Mouse (Mus musculus) urinary bladder, postnatal 36 days (tissue): ENCODE data around the gene Lhx1.

Experiments
- DNase-seq, 2 experiments: peaks; one replicate each; pipeline ENCODE4 v3.0.0; 2022; ENCODE audit warnings: low spot score in 2 of 2, mixed read lengths in 1 of 2

The Lhx1 gene

GRCm38 (mm10) chr11:84525421-84526274 is at the start of gene Lhx1:
Lhx1 (minus strand) TSS chr11:84525535.
- DNase-seq, result no peak

- DNase-seq, result no peak
Observed at GRCm38 (mm10) chr11:84574834-84575233, 49.5 kb upstream of the Lhx1 start.

- DNase-seq, result no peak
Observed at GRCm38 (mm10) chr11:84573637-84574036, 48.3 kb upstream of the Lhx1 start.

DNA sequence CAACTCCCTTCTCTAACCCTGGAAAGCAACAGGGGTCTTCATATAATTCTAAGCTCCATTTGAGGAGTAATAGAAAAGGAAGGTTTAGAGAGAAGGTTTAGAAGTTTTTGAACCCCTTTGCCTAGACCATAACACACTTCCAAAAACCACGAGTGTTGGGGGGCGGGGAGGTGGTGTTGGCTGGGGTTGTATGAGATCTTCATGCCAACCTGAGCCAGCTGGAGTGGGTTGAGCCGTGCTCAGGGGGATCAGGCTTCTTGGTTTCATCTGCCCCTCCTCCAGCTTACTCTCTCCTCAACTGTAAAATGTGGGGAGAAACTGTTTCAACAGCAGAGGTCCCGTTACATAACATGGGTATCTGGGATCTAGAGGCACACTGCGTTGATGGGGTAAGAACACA is 45.5 kb upstream of the Lhx1 start:
- no peak for DNase-seq

DNA sequence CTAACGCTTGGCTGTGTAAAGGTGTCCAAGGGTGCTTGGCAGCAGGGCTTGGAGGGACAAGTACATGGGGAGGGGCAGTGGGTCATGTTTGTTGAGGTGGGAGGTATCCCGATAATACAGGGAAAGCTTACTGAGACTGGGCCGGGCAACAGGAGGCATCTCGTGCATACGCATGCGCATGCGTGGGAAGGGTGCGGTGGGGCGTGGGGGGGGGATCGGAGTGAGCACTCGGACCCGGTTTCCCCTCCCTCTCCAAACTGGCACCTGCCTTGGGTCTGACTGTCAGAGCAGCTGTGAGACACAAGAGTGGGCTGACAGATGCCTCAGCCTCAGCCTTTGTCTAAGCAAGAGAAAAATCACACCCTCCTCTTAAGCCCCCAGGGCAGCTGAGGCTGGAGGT is 45.1 kb upstream of the Lhx1 start:
- DNase-seq, result no peak

DNA sequence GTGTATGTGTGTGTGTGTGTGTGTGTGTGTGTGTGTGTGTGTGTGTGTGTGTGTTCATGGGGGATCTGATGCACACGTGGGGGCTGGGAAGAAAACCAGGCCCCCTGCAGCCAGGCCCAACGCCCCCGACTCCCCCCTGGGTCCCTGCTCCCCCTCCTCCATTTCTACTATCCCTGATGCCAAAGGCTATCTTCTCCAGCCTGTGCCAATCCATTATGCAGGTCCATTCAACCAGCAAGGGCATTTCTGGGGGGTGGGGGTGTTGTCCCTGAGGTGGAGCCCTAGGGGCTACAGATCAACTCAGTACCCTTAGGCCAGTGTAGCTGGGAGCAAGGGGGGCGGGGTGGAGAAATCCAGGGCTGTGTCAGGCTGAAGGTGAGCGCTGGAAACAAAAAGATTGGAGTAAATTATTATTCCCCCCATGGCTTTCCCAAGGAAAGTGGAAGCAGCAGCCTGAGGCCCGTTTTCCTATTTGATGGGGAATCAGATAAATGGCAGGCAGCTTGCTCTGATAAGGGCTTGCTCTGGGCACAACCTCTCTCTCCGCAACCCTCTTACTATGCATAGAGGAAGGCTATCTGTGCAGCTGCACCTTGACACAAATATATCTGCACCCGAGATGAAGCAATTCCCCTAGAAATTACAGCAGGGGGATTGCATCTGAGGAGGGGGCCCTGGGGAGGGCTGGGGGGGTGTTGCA is 43.9 kb upstream of the Lhx1 start:
- no peak for DNase-seq

- DNase-seq, result no peak
Observed at GRCm38 (mm10) chr11:84568482-84568881, 43.1 kb upstream of the Lhx1 start.

DNA sequence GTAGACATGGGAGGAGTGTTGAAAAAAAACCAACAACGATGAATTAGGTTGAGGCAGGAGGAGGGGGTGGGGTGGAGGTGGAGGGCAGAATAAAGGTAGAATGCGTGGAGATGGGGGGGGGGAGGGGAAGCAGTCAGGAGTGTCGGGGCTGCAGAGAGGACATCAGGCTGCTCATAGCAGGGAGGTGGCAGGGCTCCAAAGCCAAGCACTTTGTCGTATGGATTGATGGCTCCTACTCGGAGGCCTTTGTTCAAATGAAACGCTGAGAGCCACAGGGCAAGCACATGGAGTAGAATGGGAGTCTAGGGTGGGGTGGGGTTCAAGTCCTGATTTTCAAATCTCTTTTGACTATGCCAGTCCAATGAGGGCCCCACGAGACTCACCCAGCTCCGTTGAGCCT is 41.4 kb upstream of the Lhx1 start:
- no peak for DNase-seq

GRCm38 (mm10) chr11:84565224-84565623 is 39.9 kb upstream of the Lhx1 start:
- DNase-seq, result no peak

DNA sequence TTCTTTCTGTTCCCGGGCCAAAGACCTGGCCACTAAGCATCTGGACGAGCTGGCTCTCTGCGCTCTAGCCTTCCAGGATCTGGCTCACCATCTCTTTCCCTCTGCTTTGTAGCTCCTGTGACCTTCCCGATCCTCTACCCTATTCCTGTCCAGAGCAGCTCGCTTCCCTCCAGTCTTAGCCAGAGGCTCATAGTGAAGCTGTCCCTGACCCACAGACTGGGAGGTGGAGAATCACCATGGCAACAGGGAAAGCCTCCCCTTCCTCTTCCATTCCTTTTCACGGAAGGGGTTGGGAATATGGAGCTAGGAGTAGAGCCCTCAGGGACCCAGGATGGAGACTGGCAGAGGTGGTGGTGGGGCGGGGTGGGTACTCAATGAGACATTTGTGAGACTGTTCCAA is 38.0 kb upstream of the Lhx1 start:
- no peak for DNase-seq

GRCm38 (mm10) chr11:84562758-84563347 is 37.5 kb upstream of the Lhx1 start:
- DNase-seq, result no peak

GRCm38 (mm10) chr11:84561546-84561945 is 36.2 kb upstream of the Lhx1 start:
- DNase-seq, result no peak

DNA sequence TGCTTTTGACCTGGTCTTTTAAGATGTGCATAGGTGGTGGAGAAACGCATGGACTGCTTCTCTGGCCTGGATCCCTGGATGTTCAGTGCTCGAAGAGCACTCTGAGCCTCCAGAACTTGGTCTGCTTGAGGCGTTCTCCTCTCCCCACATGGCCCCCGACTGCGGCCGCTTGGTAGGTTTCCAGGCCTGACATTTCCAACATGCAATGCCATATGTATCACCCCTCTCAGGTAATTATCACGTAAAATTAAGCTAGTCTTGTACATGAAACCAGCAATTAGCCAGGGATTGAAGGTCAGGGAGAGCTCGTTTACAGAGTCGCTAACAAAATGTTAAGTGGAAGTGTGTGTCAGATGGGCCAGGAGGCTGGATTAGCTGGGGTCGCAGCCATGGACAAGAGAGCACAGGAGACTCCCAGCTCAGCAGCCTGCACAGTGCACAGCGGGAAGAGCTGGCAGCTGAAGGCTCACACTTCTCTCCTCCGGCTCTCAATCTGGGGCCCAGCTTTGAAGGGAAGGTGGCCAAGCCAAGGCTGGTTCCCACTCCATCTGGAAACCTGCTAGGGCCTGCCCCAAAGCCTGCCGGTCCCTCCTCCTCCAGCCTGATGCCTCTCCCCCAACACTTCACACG is 28.6 kb upstream of the Lhx1 start:
- DNase-seq, result no peak

- DNase-seq, result no peak
Observed at GRCm38 (mm10) chr11:84551296-84551695, 26.0 kb upstream of the Lhx1 start.

GRCm38 (mm10) chr11:84549258-84549791 is 24.0 kb upstream of the Lhx1 start:
- no peak for DNase-seq

DNA sequence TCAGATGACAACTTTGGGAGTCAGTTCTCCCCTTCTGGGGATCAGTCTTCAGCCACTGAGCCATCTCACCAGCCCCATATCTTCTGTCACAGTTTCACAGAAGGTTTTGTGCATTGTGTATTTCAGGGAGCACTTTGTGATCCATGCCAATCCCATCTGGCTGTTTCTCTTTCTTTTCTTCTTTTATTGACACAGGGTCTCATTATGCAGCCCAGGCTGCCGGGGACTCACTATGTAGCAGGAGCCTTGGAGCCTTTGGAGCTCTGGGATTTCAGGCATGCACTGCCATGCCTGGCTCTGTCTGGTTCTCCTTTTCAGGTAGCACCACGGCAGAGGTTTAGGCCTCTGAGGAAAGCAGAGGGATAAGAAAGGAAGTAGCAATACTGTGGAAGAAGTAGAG is 23.0 kb upstream of the Lhx1 start:
- DNase-seq, result no peak

GRCm38 (mm10) chr11:84539981-84540380 is 14.6 kb upstream of the Lhx1 start:
- DNase-seq, result no peak

- DNase-seq, result no peak
Observed at GRCm38 (mm10) chr11:84529797-84530703, 4.7 kb upstream of the Lhx1 start.

- no peak for DNase-seq
Observed at GRCm38 (mm10) chr11:84529143-84529755, 3.9 kb upstream of the Lhx1 start.
